Mouse (Mus musculus) left cerebral cortex, postnatal 25 days (tissue): Measurements from ENCODE around the gene Gm14862. TPM values are rescaled to one million over a fixed set of nuclear protein-coding genes. Genes with fewer than 3 reads are reported as not detected.
"Not testable (repeated sequence)": the region's sequence is repeated elsewhere in the genome, so short reads cannot be mapped to it uniquely, and the experiment has no call there.

Source experiments
- DNase-seq, 2 experiments: peaks; one replicate each; pipeline ENCODE4 v3.0.0; 2022; ENCODE audit warnings: low spot score in 2 of 2, mixed read lengths in 1 of 2
- intact Hi-C: fragments of 180-260 bp; cut with DNase I; formaldehyde crosslinking; loops from one replicate; pipeline ENCODE4 v1.15.1; 2025
- total RNA-seq, 2 experiments: library from RNA; stranded (reverse); gene quantifications; 2 replicates each; pipeline ENCODE4 v1.2.3; 2021

The Gm14862 gene
- not detected for total RNA-seq

DNA sequence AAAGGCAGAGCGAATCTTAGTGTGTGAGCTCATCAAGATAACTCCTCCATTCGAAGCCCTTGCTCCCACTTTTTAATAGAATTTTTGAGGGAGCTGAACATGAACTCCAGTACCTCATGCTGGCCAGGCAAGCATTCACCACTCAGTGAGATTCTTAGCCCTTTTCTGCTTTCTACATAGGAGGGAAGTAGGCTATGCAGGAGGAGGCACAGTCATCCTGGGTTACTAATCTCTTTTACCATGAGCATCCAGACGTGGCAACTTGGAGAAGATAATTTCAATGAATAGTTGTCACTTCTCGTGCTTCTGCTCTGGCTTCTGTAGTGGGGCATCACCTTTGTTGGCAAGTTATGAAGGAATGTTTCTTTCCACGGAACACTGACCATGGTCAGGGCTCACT, at the start of gene Gm14862:
TSS of gene Gm14862 (minus strand) at position 134 of the 400 bp plus-strand sequence.
- intact Hi-C loops, result no loop called here

GRCm38 (mm10) chrX:9303455-9303854, 46.8 kb upstream of the Gm14862 start:
- DNase-seq, result no peak
- intact Hi-C loops, result no loop called here

More for the DNA sequence above, at the start of gene Gm14862:
- DNase-seq, result no peak

- intact Hi-C loops, result no loop called here
- DNase-seq, result no peak
These were observed 46.1 kb upstream of the Gm14862 start for GRCm38 (mm10) chrX:9302791-9303190.

DNA sequence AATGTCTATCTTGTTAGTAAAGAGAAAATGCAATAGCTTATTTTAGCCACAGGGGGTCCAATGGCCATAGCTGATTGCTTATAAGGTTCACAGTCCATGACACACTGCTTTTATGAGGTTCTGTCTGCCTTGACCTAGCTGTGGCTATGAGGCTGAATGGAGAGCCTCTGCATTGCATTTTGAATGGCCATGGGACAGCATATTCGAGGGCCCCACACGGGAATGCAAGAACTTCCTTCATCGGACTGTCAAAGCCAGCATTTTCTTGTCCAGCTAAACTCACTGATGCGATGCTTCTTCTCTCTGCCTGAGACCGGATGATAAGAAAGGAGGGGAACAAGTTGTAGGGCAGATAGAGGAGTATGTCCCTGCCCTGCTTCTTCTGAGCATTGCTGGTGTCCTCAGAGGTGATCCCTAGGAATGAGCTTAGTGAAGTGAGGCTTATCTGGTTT, 41.7 kb upstream of the Gm14862 start:
- DNase-seq, result no peak
- intact Hi-C loops, result no loop called here

DNA sequence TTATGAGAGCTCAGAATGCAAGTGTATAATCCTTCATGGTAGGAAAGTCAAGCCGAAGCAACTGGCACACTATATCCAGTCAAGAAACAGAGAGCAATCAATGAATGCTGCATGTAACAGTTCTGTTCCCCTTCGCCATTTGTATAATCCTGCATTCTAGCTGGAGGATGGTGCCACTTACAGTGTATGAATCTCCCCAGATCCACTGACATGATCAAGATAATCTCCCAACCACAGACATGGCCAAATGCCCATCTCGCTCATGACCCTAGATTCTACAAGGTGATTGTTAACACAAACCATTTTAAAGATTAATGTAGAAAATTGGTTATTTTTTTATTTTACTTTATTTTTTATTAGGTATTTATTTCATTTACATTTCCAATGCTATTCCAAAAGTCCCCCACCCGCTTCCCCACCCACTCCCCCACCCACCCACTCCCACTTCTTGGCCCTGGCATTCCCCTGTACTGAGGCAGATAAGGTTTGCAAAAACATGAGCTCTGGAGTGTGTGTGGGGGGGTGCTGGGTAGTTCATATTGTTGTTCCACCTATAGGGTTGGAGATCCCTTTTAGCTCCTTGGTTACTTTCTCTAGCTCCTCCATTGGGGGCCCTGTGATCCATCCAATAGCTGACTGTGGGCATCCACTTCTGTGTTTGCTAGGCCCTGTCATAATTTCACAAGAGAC, 36.6 kb upstream of the Gm14862 start:
- intact Hi-C loops, result not testable (repeated sequence)

GRCm38 (mm10) chrX:9283464-9283863, 26.8 kb upstream of the Gm14862 start, which contains the start of gene H2al1m:
Gene H2al1m (plus strand): TSS chrX:9283764.
- DNase-seq, intact Hi-C loops: not testable (repeated sequence)

More for the DNA sequence above, 36.6 kb upstream of the Gm14862 start:
- not testable (repeated sequence) for DNase-seq

DNA sequence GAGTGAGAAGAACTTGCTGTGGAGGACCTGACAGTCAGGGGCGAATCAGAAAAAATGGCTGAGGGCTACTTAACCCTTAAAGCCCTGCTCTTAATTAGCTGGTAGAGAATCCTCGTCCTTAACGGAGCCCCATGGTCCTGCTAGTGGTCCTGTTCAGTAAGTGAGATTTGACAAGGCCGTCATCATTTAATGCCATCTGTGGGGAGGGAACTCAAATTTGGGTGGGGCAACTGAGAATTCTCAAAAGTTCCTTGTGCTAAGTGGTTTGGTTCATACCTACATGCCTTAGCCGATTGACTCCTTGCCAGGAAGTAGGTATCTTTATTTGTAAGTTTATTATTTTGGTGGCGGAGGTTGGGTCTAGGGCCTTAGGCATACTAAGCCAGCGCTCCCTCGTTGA, 17.6 kb upstream of the Gm14862 start:
- intact Hi-C loops, result no loop called here
- no peak for DNase-seq

GRCm38 (mm10) chrX:9273377-9274002, 16.8 kb upstream of the Gm14862 start:
- intact Hi-C loops, result no loop called here
- DNase-seq, result no peak

- intact Hi-C loops, result no loop called here
- peak; percentile 39 to 51 for DNase-seq
These were observed 16.0 kb upstream of the Gm14862 start, which contains the start of gene Xk for GRCm38 (mm10) chrX:9272460-9273361. Gene Xk (plus strand): TSS chrX:9272756.

DNA sequence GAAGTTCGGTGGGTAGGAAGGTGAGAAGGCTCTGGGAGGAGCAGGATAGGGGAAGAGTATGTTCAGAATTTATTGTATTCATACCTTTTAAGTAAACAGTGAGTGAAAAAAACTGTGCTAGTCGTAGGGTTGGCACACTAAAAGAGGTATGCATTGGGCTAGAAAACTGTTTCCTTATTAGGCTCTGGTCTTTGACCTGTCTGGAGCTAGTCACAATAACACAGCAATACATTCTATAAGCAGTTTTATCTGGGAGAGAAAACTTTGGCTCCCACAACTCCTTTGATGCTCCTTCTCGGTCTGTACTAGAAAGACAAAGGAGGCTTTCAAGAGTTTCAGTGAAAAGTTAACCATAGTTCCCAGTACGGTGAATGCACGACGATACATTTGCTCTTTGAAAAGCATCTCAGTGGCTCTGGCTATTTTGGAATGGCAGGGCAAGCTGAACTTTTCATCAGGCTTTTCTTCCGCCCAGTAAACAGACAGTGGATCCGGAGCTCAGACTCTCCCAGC, 15.3 kb upstream of the Gm14862 start:
- intact Hi-C loops, result no loop called here
- DNase-seq, result no peak

DNA sequence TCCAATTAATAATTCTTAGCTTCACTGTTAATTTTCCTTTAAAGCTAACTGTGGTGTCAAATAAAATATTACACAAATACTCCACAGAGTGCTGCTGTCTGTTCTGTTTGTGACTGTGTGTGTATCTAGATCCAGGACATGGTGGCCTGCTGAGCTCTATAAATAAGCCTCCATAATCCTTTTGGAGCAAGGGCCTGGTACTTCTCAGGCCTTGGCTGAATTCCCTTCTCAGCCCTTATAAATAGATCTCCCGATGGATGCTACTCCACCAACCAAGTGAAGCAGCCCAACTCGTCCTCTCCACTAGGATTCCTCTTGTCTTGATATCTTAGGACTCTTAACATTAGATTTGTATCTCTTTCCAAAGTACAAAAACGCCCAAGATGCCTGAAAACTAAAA, 14.4 kb upstream of the Gm14862 start:
- no peak for DNase-seq
- intact Hi-C loops, result no loop called here

GRCm38 (mm10) chrX:9259267-9259666, 2.6 kb upstream of the Gm14862 start:
- intact Hi-C loops, result no loop called here
- no peak for DNase-seq

DNA sequence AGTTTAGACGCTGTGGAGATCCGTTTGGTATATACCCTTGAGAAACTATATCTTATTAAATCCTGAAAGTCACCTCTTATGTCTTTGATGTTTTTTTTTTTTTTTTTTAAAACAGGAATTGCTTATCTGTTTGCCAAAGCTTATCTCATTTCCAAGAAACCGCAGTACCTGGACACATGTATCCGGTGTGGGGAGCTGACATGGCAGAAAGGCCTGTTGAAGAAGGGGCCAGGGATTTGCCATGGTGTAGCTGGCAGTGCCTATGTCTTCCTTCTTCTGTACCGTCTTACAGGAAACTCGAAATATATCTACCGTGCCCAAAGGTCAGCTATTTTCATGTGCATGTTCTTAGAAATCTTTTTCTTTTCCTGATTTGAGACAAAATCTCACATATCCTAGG, 1.1 kb upstream of the Gm14862 start:
- DNase-seq, result no peak
- intact Hi-C loops, result no loop called here

DNA sequence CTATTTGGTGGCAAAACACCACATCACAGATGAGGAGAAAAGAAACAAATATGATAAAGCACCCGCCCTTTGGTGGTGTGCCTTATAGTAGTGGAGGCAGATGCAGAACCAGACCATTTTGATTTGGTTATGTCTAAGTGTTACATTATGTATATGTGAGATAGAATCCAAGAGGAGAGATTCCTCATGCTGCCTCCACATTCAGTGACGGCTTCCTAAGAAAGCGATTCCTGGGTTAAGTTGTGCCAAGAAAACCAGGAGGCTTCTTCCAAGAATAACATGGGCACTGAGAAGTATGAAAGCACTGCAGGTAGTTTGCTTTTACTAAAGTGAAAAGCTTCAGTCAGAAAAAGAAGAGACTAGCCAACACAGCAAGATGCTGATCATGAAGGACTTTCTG, 1.8 kb downstream of the Gm14862 start:
- DNase-seq, result peak in 1 of 2 experiments; percentile 64
- intact Hi-C loops, result no loop called here

DNA sequence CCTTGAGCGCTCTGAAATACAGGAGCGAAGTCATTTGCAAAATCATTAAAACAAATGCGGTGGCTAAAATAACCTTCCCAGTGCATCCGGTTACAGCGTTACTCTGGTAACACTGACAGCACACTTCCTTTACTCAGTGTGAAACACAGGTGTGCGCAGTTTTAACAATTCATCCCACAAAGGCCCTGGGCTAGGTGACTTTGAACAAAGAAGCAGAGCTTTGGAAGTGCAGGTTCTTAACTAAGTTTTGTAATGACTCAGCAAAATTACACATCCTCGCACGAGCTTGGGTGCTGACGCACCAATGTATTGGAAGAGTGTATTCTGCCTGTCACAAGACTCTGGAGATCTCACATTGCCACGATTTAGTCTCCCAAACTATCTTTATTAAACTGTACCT, 2.7 kb downstream of the Gm14862 start:
- DNase-seq, result no peak

DNA sequence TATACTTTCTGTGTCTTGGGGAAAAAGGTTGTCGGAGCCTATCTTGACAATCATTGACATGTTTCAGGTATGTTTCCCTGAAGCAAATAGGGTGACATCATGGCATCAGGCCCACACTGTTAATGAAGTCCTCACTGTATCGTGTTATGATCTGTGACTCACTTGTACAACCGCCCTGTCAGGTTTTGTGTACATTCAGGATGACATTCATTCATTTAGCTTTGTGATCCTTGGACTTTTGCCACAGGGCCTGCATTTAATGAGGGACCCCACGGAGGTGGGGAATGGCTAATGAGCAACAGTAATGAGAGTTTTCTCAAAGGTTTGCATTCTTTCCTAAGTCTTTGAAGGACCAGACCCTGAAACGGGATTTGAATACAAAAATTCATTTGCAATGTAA, 7.8 kb downstream of the Gm14862 start:
- intact Hi-C loops, result no loop called here
- no peak for DNase-seq

More for the DNA sequence above, 2.7 kb downstream of the Gm14862 start:
- intact Hi-C loops, result no loop called here

- intact Hi-C loops, result no loop called here
- DNase-seq, result no peak
These were observed 11.9 kb downstream of the Gm14862 start for GRCm38 (mm10) chrX:9244603-9245336.

DNA sequence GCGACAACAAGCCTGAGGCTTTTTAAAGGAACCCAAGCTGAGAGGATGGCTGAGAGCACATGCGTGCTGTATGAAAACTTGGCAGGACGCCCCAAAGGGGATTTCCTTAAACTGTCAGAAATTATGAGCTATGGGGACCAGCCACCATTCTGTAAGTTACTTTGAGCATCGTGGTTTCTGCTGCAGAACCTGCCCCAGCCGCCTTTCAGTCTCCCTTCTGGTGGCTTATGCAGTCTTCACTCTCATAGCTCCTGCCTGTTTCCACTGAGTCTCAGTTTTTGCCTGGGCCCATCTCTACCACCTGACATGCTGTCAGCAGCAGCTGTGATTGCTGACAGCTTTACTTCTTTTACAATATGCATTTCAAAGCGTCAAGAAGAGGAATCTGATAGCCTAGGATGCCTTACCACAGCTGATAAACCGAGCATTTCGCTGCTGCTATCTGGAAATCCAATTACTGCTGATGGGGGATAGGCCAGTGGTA, 13.3 kb downstream of the Gm14862 start:
- intact Hi-C loops, result no loop called here
- DNase-seq, result peak in 1 of 2 experiments; percentile 5
